Mouse (Mus musculus): Measurements from ENCODE around the gene Klhdc7a. TPM values are rescaled to one million over a fixed set of nuclear protein-coding genes. Genes with fewer than 3 reads are reported as not detected.

The Klhdc7a gene
- polyA plus RNA-seq, 1 experiment: 8.2 TPM

- Histone ChIP-seq H3K36me3 (ENCODE audit: control insufficient read depth, insufficient read depth, low read length) (no peaks in the 10 kb centered on the region), H3K27me3 (ENCODE audit: control insufficient read depth, insufficient read depth, low read length) (no peaks in the 10 kb centered on the region), H3K4me3 (ENCODE audit: control insufficient read depth, insufficient read depth, low read length) (no peak overlapping the region), H3K4me1 (replicated peaks; ENCODE audit: control insufficient read depth, insufficient read depth, low read length) (no peaks in the 10 kb centered on the region), H3K27ac (ENCODE audit: control insufficient read depth, insufficient read depth, low read length) (no peak overlapping the region)
- DNase-seq: no peak
- TF ChIP-seq POLR2A (IDR thresholded peaks at IDR 0.05; ENCODE audit: control insufficient read depth, extremely low read depth, insufficient read depth, low read length, poor library complexity): no peak
- TF ChIP-seq CTCF (IDR thresholded peaks at IDR 0.05; ENCODE audit: borderline replicate concordance, control insufficient read depth, extremely low read depth, insufficient read depth, low read length, poor library complexity): no peak
- 36% methylated on average over 5 of the region's 5 CpGs for WGBS
Measured at GRCm38 (mm10) chr4:139977308-139977781, 9.5 kb upstream of the Klhdc7a start.

GRCm38 (mm10) chr4:139974506-139974905, 6.7 kb upstream of the Klhdc7a start:
- Histone ChIP-seq H3K4me3 (ENCODE audit: control insufficient read depth, insufficient read depth, low read length) (no peak overlapping the region), H3K36me3 (ENCODE audit: control insufficient read depth, insufficient read depth, low read length) (no peaks in the 10 kb centered on the region), H3K4me1 (replicated peaks; ENCODE audit: control insufficient read depth, insufficient read depth, low read length) (no peaks in the 10 kb centered on the region), H3K27me3 (ENCODE audit: control insufficient read depth, insufficient read depth, low read length) (no peaks in the 10 kb centered on the region), H3K27ac (ENCODE audit: control insufficient read depth, insufficient read depth, low read length) (no peak overlapping the region)
- no peak for DNase-seq
- TF ChIP-seq POLR2A (IDR thresholded peaks at IDR 0.05; ENCODE audit: control insufficient read depth, extremely low read depth, insufficient read depth, low read length, poor library complexity) (no peak), CTCF (IDR thresholded peaks at IDR 0.05; ENCODE audit: borderline replicate concordance, control insufficient read depth, extremely low read depth, insufficient read depth, low read length, poor library complexity) (no peak)
- WGBS: 54% methylated on average over 7 of the region's 7 CpGs

GRCm38 (mm10) chr4:139967475-139967891, 343 bp downstream of the Klhdc7a start:
- TF ChIP-seq POLR2A (IDR thresholded peaks at IDR 0.05; ENCODE audit: control insufficient read depth, extremely low read depth, insufficient read depth, low read length, poor library complexity) (no peak), CTCF (IDR thresholded peaks at IDR 0.05; ENCODE audit: borderline replicate concordance, control insufficient read depth, extremely low read depth, insufficient read depth, low read length, poor library complexity) (no peak)
- Histone ChIP-seq H3K27ac (ENCODE audit: control insufficient read depth, insufficient read depth, low read length) (no peak overlapping the region), H3K27me3 (ENCODE audit: control insufficient read depth, insufficient read depth, low read length) (no peaks in the 10 kb centered on the region), H3K4me3 (ENCODE audit: control insufficient read depth, insufficient read depth, low read length) (no peak overlapping the region), H3K4me1 (replicated peaks; ENCODE audit: control insufficient read depth, insufficient read depth, low read length) (no peaks in the 10 kb centered on the region), H3K36me3 (ENCODE audit: control insufficient read depth, insufficient read depth, low read length) (no peaks in the 10 kb centered on the region)
- 47% methylated on average over 10 of the region's 10 CpGs for WGBS
- DNase-seq: no peak

- H3K27me3 ChIP-seq (ENCODE audit: control insufficient read depth, insufficient read depth, low read length): no peaks in the 10 kb centered on the region
- H3K4me1 ChIP-seq (replicated peaks; ENCODE audit: control insufficient read depth, insufficient read depth, low read length): no peaks in the 10 kb centered on the region
- TF ChIP-seq POLR2A (IDR thresholded peaks at IDR 0.05; ENCODE audit: control insufficient read depth, extremely low read depth, insufficient read depth, low read length, poor library complexity) (no peak), CTCF (IDR thresholded peaks at IDR 0.05; ENCODE audit: borderline replicate concordance, control insufficient read depth, extremely low read depth, insufficient read depth, low read length, poor library complexity) (no peak)
- WGBS: 53% methylated on average over 3 of the region's 3 CpGs
- DNase-seq: no peak
- H3K27ac ChIP-seq (ENCODE audit: control insufficient read depth, insufficient read depth, low read length): no peak overlapping the region
- H3K36me3 ChIP-seq (ENCODE audit: control insufficient read depth, insufficient read depth, low read length): no peaks in the 10 kb centered on the region
- H3K4me3 ChIP-seq (ENCODE audit: control insufficient read depth, insufficient read depth, low read length): no peak overlapping the region
Measured at GRCm38 (mm10) chr4:139966981-139967380, 845 bp downstream of the Klhdc7a start.

- no peak for DNase-seq
- H3K27ac ChIP-seq (ENCODE audit: control insufficient read depth, insufficient read depth, low read length): no peak overlapping the region
- H3K27me3 ChIP-seq (ENCODE audit: control insufficient read depth, insufficient read depth, low read length): no peaks in the 10 kb centered on the region
- no peak overlapping the region for H3K4me3 ChIP-seq (ENCODE audit: control insufficient read depth, insufficient read depth, low read length)
- WGBS: 91% methylated on average over 28 of the region's 28 CpGs
- TF ChIP-seq CTCF (IDR thresholded peaks at IDR 0.05; ENCODE audit: borderline replicate concordance, control insufficient read depth, extremely low read depth, insufficient read depth, low read length, poor library complexity) (no peak), POLR2A (IDR thresholded peaks at IDR 0.05; ENCODE audit: control insufficient read depth, extremely low read depth, insufficient read depth, low read length, poor library complexity) (no peak)
- H3K36me3 ChIP-seq (ENCODE audit: control insufficient read depth, insufficient read depth, low read length): no peaks in the 10 kb centered on the region
- no peaks in the 10 kb centered on the region for H3K4me1 ChIP-seq (replicated peaks; ENCODE audit: control insufficient read depth, insufficient read depth, low read length)
Measured at GRCm38 (mm10) chr4:139965596-139966185, 2.1 kb downstream of the Klhdc7a start.

- 73% methylated on average over 5 of the region's 5 CpGs for WGBS
- Histone ChIP-seq H3K27me3 (ENCODE audit: control insufficient read depth, insufficient read depth, low read length) (no peaks in the 10 kb centered on the region), H3K4me3 (ENCODE audit: control insufficient read depth, insufficient read depth, low read length) (no peak overlapping the region), H3K27ac (ENCODE audit: control insufficient read depth, insufficient read depth, low read length) (no peak overlapping the region), H3K36me3 (ENCODE audit: control insufficient read depth, insufficient read depth, low read length) (no peaks in the 10 kb centered on the region), H3K4me1 (replicated peaks; ENCODE audit: control insufficient read depth, insufficient read depth, low read length) (no peaks in the 10 kb centered on the region)
- TF ChIP-seq POLR2A (IDR thresholded peaks at IDR 0.05; ENCODE audit: control insufficient read depth, extremely low read depth, insufficient read depth, low read length, poor library complexity) (no peak), CTCF (IDR thresholded peaks at IDR 0.05; ENCODE audit: borderline replicate concordance, control insufficient read depth, extremely low read depth, insufficient read depth, low read length, poor library complexity) (no peak)
- no peak for DNase-seq
Measured at GRCm38 (mm10) chr4:139964406-139964805, 3.4 kb downstream of the Klhdc7a start.

GRCm38 (mm10) chr4:139963911-139964310, 3.9 kb downstream of the Klhdc7a start:
- 92% methylated on average over 5 of the region's 5 CpGs for WGBS
- no peak overlapping the region for H3K27ac ChIP-seq (ENCODE audit: control insufficient read depth, insufficient read depth, low read length)

More at GRCm38 (mm10) chr4:139963911-139964310, 3.9 kb downstream of the Klhdc7a start:
- DNase-seq: no peak
- Histone ChIP-seq H3K27me3 (ENCODE audit: control insufficient read depth, insufficient read depth, low read length) (no peaks in the 10 kb centered on the region), H3K4me1 (replicated peaks; ENCODE audit: control insufficient read depth, insufficient read depth, low read length) (no peaks in the 10 kb centered on the region), H3K36me3 (ENCODE audit: control insufficient read depth, insufficient read depth, low read length) (no peaks in the 10 kb centered on the region), H3K4me3 (ENCODE audit: control insufficient read depth, insufficient read depth, low read length) (no peak overlapping the region)
- TF ChIP-seq POLR2A (IDR thresholded peaks at IDR 0.05; ENCODE audit: control insufficient read depth, extremely low read depth, insufficient read depth, low read length, poor library complexity): no peak
- no peak for TF ChIP-seq CTCF (IDR thresholded peaks at IDR 0.05; ENCODE audit: borderline replicate concordance, control insufficient read depth, extremely low read depth, insufficient read depth, low read length, poor library complexity)
